Mouse (Mus musculus) frontal cortex, adult (tissue): Measurements from ENCODE around the gene Ccdc167.

Experiments
- ATAC-seq: cut with Nextera tagmentation; 2 replicates; pipeline ENCODE4 v1.9.2; 2017; ENCODE audit warnings: mild to moderate bottlenecking, moderate library complexity, mixed read lengths; ENCODE audit not compliant: low TSS enrichment

Gene Ccdc167

DNA sequence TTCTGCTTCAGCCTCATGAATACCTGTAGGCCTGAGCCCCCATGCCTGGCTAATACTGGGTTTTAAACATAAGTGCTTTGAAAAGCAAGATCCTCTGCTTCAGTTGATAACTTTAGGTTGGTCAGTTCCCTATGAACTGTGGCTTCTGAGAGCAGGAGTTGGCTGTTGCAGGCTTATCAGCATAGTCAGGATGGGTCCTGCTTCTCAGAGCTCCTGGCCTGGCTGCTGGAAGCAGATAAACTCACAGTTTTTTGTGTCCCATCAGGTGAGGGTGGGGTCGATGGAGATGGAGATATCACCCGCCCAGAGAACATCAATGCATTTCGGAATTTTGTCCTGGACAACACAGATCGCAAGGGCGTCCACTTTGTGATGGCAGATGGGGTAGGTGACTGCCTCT, 30.1 kb downstream of the Ccdc167 start:
- no peak for ATAC-seq

DNA sequence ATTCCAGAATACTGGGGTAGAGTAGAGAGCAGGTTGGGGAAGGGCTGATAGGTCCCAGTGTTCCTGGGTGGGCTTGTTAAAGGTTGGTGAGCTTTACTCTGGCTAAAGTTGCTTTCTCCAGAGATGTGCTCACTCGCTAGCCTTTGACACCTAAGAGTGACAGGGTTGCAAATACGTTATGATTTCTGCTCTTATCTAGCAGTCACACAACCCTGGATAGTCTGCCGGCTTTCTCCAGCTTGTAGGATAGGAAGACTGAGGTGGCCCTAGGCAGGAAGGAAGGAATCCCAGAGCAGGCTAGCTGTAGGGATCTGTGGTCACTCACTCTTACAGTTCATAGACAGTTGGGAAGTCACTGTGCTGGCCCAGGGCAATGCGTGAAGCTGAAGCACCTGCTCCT, 32.6 kb downstream of the Ccdc167 start:
- ATAC-seq: no peak

DNA sequence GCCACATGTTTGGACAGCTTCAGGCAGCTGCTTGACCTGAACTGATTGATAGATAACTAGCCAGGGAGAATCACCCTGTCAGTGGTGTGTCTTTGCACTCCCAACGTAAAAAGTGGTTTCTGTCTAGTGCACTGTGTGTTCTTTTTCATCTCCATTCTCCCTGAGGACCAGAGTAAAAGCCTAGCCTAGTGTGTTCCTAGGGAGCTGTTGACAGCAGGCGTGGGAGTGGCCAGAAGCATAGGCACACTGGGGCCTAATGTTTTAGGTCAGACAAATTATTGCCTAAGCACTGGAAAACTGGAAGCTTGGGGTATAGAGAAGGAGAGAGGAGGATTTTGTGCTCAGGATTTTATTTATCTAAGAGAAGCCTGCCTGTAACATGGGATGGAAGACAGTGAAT, 33.7 kb downstream of the Ccdc167 start:
- no peak for ATAC-seq

DNA sequence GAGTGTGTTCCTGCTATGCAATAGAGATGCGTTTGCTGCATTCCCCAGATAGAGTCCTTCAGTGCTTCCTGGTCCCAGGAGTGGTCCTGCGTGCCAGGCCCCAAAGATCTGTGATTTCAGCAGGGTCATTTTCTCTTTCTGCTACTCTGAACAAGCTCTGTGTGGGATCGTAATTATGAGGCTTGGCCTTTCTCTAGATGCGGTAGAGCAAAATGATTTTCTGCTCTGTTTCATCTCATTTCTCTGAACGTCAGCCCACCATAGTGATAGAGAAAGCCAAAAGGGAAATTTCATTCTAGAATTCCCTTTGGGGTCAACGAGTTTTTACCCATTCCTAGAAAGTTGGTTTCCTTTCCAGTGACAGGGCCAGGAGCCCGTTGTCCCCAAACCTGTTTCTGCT, 34.6 kb downstream of the Ccdc167 start:
- no peak for ATAC-seq

DNA sequence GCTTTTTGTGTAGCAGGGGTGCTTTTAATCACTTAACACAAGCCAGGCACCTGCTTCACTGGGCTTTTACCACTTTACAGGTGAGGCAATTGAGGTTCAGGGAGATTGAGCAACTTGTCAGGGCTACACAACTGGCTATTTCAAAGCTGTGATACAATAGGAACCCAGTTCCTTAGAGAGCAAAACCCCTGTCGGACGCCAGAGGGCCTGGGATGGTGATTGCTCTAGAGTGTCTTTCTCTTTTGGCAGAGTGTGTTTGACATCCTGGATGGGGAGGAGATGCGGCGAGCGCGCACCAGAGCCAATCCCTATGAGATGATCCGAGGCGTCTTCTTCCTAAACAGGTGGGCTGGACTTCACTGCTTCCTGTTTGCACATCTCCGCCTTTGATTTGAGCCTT, 35.2 kb downstream of the Ccdc167 start:
- no peak for ATAC-seq

DNA sequence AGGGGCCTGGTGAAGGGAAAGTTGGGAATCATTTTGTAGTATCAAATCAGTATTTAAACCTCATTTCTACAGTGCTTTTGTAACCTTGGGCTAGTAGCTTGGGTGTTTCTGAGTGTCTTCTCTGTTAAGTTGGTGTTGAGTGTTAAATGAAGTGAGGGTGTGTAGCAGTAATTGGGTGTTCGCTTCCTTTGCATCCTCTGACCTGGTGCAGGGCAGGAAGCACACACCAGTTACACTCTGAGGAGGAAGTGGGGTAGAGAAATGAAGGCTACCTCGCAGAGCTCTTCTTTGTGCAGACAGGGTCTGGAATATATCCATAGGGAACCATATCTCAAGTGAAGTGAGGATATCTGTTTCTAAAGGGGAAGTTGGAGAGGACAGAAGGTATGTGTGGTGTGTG, 35.9 kb downstream of the Ccdc167 start:
- ATAC-seq: no peak

DNA sequence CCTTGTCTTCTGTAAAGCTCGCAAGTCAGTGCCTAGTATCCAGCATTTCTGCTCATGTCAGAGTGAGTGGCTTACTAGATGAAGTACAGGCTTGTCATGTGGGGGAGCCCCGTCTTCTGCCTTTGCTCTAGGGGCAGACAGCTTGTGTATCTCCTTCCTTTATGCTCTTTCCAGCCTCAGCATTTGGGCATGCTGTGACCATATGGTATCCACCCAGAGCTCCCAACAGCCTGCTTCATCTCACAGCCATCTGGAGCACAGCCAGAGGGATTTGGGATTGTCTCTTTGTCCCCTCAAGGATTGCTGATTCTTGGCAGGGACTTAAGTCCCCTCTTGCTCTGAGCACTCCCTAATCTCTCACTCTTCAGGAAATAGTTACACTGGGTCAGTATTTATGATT, 36.7 kb downstream of the Ccdc167 start:
- no peak for ATAC-seq

DNA sequence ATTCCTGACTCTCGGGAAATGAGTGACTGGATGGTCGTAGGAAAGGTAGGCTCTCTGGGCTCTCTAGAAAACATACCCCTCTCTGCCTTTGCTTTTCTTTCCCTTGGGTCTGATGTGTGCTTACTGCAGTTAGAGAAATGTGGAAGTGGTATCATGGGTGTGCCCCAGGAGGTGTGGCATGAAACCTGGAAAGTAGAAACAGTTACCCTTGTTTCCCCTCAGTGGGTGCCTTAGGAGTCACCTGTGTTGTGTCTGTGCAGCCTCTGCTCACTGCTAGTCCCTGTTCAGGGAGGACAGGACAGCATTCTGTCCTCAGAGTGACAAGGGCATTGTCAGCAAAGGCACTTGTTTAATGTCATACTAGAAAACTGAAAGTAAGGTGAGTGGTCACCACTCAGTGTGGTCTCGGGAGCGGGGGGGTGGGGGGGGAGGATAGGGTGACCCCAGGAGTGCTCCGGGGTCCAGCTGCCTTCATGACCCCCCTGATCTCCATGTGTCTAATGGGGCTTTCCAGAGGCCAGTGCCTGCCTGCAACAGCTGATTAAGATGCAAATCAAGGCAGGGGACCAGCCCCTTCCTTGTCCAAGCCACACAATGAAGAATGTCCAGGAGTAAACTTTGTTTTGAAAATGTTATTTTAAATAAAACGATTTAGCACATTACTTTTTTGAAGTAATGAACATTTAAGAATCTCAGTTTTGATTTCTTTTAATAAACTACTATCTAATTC, 37.6 kb downstream of the Ccdc167 start:
- no peak for ATAC-seq

DNA sequence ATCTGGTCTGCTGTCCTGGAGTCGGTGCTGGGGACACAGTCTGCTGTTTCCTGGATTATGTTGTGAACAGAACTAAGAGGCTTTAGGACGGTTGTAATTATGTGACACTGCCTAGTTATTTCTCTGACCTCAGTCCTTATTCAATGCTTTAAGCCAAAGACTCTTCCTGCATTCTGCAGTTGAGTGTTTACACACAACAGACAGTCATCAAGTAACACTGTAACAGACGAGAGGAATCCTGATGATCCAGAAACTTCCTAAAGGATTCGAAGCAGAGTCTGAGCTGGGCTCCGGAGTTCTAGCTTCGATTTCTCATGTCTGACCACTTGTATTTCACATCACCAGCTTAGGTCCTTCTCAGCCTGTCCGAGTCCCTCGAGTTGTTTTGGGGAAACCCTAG, 38.3 kb downstream of the Ccdc167 start:
- no peak for ATAC-seq

DNA sequence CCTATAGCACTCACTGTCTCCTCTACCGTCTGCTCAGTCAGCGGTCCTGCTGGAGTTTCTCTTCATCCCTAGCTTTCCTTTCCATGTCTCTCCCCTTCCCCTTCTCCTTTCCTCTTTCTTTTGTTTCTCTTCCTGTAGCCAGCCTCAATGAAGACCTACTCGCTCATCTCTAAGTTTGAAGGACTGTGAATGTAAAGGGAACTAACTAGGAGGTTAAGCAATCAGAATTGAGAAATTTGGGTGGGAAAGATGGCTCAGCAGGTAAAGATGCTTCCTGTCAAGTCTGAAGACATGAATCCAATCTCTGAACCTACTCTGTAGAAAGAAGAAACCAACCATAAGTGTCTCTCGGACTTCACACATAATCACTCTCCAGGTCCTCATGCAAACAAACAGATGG, 43.5 kb downstream of the Ccdc167 start:
- no peak for ATAC-seq

DNA sequence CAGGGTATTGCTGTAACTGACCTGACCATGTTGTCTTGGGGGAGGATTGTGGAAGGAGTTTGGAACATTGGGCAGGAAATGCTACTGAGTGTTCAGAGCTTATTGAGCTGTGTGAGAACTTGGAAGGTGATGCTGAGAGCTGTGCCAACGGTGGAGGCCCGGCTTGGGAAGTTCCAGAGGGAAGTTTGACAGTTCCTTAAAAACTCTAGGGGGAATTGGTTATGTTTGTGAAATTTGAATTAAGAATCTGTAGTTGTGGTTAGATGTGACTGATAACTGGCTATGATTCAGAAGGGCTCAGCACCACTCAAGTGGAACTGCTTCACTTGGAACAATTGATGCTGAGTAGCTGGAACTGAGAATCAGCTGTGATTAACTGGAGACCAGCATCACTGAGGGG, 45.8 kb downstream of the Ccdc167 start:
- no peak for ATAC-seq

DNA sequence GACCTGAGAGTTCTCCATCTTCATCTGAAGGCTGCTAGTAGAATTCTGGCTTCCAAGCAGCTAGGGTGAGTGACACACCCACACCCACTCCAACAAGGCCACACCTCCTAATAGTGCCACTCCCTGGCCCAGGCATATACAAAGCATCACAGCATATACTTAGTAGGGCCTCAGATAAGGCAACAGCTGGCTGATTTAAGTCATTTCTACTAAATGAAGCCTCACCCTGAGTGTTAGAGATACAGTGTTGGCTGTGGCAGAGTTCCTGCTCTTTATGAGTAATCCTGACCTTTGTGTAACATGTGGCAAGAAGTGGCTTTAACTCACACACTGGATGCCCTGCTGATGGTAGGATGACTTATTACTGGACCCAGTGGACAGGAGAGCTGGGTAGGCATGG, 46.9 kb downstream of the Ccdc167 start:
- no peak for ATAC-seq

DNA sequence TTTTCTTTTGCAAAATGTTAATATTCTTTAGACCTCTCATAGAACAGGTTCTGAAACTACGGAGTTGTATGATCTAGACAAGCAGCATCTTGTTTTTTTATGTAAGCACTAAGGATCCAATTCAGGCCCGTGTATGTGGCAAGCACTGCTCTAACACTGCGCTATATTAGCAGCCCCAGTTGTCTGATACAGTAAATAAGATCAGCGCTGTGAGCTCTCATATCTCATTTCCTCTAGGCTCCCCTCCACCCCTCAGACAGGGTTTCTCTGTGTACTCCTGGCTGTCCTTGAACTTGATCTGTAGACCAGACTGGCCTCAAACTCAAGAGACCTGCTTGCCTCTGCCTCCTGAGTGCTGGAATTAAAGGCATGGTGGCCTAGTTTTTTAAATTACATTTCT, 47.8 kb downstream of the Ccdc167 start:
- no peak for ATAC-seq

DNA sequence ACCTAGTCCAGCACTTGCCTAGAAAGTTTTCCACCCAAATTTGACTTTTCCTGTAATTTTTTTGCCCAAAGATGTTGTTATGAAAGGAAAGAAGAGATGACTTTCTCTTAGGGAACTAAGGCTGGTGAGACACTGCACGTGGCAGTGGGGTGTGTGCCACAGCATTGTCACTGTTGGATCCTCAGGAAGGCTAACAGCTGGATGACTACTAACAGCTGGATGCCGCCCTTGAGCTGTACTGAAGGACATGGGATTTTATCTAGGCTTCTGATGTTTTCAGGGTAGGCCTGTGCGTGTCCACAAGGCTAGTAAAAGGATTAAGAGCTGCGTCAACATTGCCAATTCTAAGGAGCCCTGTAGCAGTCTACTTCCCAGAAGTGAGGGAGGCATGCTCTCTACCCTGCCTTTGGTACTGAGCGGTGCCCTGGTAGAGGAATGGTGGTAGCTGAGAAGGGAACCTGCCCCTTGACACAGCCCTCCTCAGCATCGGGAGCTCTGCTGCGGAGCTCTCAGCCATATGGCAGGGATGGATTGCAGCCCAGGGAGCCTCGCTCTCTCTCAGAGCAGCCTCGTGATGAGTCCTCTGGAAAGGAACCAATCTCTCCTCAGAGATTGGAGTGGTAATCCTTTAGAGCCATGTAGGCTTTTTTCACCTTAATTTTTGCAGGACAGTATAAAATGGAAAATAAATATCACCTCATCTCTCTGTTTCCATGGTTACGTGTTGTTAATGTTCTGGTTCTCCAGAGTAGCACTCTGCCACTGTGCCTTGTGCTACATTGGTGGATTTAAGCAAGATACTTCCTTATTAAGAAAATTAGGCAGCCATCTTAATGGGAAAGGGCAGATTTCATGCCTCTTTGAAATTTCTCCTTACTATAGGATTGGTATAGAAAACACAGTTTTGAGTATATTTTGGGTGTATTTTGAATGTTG, 48.5 kb downstream of the Ccdc167 start:
- peak; percentile 95 for ATAC-seq

DNA sequence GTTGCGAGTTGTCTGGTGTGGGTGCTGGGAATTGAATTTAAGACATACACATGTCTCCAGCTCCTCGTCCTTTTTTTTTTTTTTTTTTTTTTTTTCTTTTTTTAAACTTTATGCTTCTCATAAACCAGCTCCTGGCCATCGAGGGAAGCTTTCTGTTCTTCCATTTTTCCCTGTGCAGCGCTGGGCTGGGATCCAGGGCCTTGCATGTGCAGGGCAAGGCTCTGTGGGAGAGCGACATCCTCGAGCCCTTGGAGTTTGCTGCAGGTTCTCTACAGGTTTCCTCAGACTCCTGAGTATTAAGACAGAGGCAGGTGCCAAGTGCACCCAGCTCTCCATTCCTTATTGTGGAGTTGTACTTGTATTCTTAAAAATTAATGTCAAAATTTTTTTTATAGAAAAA, 54.7 kb downstream of the Ccdc167 start:
- no peak for ATAC-seq

DNA sequence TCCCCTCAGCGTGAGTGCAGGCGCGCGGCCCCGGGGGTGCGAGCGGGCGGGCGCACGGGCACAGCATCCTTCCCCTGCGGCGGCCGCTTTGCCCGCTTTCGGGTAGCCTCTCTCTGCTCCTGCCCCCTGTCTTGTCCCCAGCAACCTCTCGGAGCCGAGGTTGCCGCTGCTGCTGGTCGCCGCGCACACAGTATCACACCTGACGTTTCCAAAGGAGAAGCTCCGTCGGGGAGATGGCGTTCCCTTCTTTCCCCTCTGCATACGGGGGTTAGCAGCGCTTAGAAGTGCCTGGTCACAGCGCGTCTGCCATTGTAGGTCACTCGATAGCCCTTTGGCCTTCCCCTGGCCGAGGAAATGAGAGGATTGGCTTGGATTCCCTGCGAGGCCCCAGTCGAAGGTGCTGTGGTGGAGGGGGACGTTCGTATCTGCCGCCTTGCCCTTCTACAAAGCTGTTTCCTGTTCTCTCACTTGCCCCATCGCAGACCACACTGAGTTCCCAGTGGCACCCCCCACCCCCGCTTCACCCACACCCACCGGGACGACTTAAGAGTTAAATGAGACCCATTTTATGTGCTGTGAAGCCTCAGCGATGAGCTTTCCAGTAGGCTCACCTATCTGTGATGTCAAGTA, 56.0 kb downstream of the Ccdc167 start:
- no peak; the same call in 1 of the 2 replicates for ATAC-seq

DNA sequence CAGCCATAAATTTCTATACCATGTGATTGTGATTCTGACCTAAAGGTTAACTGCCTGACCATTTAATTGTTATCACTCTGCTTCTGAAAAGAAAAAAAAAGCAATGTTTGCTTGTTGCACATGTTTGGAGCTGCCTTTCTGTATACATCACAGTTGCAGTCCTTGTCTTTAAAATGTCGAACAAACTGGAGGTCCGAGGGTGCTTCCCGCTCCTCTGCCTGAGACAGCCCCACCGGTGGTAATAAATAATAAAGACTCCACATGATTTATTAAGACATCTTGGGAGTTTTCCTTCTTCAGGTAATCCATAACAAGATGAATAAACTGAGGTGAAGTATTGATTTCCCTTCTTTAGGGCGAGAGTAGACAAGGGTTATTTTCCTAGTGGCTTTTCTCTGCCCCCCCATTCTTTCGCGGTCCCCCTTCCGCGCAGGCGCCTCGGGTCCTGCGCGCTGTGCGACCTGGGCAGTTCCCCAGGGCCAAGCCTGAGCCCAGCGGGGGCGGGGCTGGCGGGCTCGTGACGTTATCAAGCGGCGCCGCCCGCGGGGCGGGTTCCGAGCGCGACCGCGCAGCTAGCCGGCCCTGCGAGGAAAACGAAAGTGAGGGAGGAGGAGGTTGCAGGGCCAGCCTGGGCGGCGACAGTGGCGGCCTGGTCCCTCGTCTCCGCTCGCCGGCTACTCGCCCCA, 56.6 kb downstream of the Ccdc167 start, which contains the start of gene Cmtr1:
Cmtr1 (plus strand) TSS at position 520 of the 686 bp plus-strand sequence.
- peak; percentile 93 for ATAC-seq

DNA sequence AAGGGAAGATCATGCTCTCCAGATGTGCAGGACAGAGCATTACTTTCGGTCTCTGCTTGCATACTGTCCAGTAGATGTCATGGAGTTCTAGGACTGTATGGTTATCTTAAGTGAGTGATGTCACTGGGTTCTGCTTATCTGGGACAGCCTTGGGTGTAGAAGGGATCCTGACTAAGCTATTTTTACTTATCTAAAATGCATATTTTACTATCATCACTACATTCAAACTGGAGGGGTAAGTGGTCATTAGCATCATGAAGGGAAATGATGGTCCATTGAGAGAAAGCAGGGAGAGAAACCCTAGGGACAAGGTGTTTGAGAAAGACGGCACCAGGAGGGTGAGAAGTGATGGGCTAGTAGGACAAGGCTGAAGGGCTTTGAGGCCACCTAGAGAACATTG, 58.6 kb downstream of the Ccdc167 start:
- ATAC-seq: no peak

DNA sequence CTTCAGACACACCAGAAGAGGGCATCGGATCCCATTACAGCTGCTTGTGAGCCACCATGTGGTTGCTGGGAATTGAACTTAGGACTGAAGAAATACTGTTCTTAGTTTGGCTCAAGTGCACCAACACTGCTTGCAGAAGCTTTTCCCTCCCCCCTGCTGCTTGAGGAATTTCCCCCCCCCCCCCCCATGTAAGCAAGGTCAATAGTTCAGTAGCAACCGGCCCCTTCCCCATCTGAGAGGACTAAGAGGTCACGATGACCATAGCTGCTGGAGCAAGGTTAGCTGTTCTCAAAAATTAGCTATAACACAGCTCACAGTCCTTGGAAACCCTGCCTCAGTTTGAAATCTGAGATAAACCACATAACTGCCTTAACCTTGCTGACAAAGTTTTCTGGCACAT, 74.6 kb downstream of the Ccdc167 start:
- no peak for ATAC-seq

DNA sequence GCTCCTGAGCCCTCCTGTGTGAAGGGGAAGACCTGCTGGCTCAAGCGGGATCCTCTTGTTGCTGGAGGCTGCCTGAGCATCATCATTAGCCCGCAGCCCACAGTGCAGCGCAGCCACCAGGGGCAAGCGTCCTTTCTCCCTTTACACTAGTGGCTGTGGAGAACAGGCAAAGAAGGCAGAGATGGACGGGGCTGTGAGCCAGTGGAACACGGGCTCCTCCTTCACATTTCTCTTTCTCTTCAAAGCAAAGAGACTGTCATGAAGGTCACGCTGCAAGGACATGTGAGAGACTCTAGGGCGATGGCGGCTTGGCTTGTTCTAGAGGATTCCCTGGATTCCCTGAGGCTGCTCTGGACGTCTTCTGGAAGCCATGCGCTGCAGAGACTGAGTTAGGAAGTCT, 75.9 kb downstream of the Ccdc167 start:
- no peak for ATAC-seq

DNA sequence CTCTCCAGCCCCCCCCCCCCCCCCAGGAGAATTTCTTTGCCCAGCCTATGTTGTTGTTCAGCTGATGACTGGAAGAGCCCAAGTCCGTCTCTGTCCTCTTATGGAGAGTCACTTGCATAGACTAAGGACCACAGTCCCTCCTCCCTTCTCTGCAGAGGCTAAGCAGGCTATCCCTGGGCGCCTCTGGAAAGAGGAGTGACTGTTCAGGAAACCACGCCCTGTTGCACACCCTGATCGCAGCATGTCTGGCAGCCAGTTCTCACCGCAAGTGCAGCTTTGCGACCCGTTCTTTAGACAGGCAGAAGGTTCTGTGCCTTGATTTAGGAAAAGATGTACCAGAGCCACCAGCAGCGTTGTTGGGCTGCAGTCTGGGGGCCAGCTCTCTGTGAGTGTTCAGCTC, 78.9 kb downstream of the Ccdc167 start:
- no peak for ATAC-seq

DNA sequence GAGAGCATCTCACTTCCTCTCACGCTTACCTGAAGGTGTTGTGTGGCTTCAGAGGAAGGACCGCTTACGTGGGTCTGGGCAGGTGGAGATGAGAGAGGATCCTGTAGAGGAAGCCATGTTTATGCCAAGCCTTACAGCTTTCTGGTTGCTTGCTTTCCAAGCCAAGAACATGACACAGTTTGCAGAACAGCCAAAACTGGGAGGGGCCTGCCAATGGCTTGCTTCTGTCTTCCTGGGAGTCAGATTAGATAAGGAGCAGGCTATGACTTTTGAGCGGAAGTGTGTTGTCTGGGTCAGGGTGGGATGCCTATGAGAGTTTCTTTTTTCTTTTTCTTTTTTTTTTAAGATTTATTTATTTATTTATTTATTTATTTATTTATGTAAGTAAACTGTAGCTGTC, 79.5 kb downstream of the Ccdc167 start:
- ATAC-seq: no peak
